Comparison of ENCODE assay signal across 9 mouse cellular contexts in the genomic region with DNA sequence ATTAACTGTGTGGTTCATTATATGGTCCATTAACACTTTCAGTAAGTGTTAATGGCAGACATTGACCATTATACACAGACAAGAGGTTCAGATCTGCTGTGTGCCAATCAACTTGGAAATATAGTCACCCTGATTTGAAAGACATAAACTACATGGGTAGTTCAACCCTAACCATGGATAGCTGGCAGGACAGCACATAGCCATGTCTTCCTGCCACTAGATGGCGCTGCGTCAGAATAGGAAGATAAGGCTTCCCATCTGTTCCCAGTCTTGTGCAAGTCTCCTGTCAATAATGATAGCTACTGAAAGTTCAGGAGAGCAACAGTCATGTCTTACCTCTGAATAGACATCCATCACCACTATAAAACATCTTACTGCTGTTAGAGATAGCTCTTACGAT.
A peak's percentile ranks its signal among the peaks of the same experiment; 100 is the strongest.
DNase-seq lines count a peak whose midpoint lies in the region; ATAC-seq and TF ChIP-seq lines count a peak whose summit lies in the region.
"Had no signal": no experiment of that assay in that cellular context is flagged by ENCODE, and none has a peak within 500 bp of the region (broad histone marks: within the 10 kb centered on the region; RNA-seq: fewer than 3 reads in every experiment).

No protein-coding gene starts in this region.

- H3K36me3 ChIP-seq in C2C12 (ENCODE audit: control insufficient read depth, insufficient read depth), result no peaks in the 10 kb centered on the region
- no peaks in the 10 kb centered on the region for H3K36me3 ChIP-seq in lung, embryonic 14.5 days (ENCODE audit: insufficient read depth)
- H3K36me3 ChIP-seq: heart, embryonic 13.5 days had no signal

- POLR2A ChIA-PET in Patski (lab: Charles Lee), result no interaction called here

- 22% methylated on average over 3 of the region's 3 CpGs for whole genome bisulfite sequencing in lung, embryonic 14.5 days

- H3K27ac ChIP-seq in lung, embryonic 14.5 days (ENCODE audit: low read depth), result no peak overlapping the region
- H3K27ac ChIP-seq: heart, embryonic 13.5 days had no signal

- H3K4me3 ChIP-seq in C2C12 (ENCODE audit: insufficient read depth, poor library complexity, severe bottlenecking), result no peak overlapping the region
- no peak overlapping the region for H3K4me3 ChIP-seq in lung, embryonic 14.5 days (ENCODE audit: low read depth, low read length)
- H3K4me3 ChIP-seq: heart, embryonic 13.5 days had no signal

- H3K79me3 ChIP-seq in C2C12 (ENCODE audit: low read depth), result no peaks in the 10 kb centered on the region

- TF ChIP-seq CTCF in C2C12 (IDR thresholded peaks at IDR 0.05; ENCODE audit: control insufficient read depth, insufficient read depth, insufficient read length), result peak; percentile 19
- peak; percentile 74 for TF ChIP-seq CTCF in Patski (IDR thresholded peaks at IDR 0.05)
- peak; percentile 71 for TF ChIP-seq CTCF in lung, embryonic 14.5 days (IDR thresholded peaks at IDR 0.05; ENCODE audit: low read depth)

- CTCF ChIA-PET in Patski (lab: Charles Lee), result interaction anchor here (0.8 to 3.6 kb wide), 9 partner anchors 10 to 190 kb away, joined by 3 to 30 read pairs (median 4); no protein-coding TSS in a partner anchor

- in situ Hi-C loops in Patski (cut with MboI; ENCODE audit: low pct_unique_long_range_greater_than_20kb), result no loop called here

- ATAC-seq in Patski, result no peak
- ATAC-seq in lung, embryonic 14.5 days (ENCODE audit: insufficient read depth), result no peak

- no peaks in the 10 kb centered on the region for H3K9me3 ChIP-seq in lung, embryonic 14.5 days (ENCODE audit: low read depth, low read length)
- H3K9me3 ChIP-seq: heart, embryonic 13.5 days had no signal

- H3K79me2 ChIP-seq in C2C12 (ENCODE audit: control insufficient read depth, insufficient read depth), result no peaks in the 10 kb centered on the region

- no peak overlapping the region for H3K9ac ChIP-seq in lung, embryonic 14.5 days
- H3K9ac ChIP-seq: heart, embryonic 13.5 days had no signal

- no peak for DNase-seq in Patski (ENCODE audit: low read depth, low spot score)
- DNase-seq in cerebellum, postnatal 25 days, result peak; percentile 56 to 80
- DNase-seq in gastrocnemius, adult 8-10 months (ENCODE audit: low spot score in 2 of 2), result peak; percentile 14 to 28
- DNase-seq in kidney, adult 8-10 months, result peak; percentile 24 to 73
- peak; percentile 80 for DNase-seq in lung, embryonic 14.5 days
- peak; percentile 35 to 60 for DNase-seq in right cerebral cortex, postnatal 10 days (ENCODE audit: low spot score in 2 of 2)
- DNase-seq in Muller cell, postnatal 12 days (ENCODE audit: inconsistent ontology term), result no peak

- H3ac ChIP-seq in C2C12 (ENCODE audit: control insufficient read depth, insufficient read length, low read depth), result no peak overlapping the region

- no peak overlapping the region for H3K4me2 ChIP-seq in lung, embryonic 14.5 days
- H3K4me2 ChIP-seq: heart, embryonic 13.5 days had no signal

- no peaks in the 10 kb centered on the region for H3K4me1 ChIP-seq in lung, embryonic 14.5 days (ENCODE audit: insufficient read depth)

- H3K27me3 ChIP-seq in C2C12 (ENCODE audit: control insufficient read depth, insufficient read depth, insufficient read length) (no peaks in the 10 kb centered on the region), Patski (no peaks in the 10 kb centered on the region)
- H3K27me3 ChIP-seq in lung, embryonic 14.5 days (ENCODE audit: insufficient read depth, low read length), result no peaks in the 10 kb centered on the region
- H3K27me3 ChIP-seq: heart, embryonic 13.5 days had no signal

TF ChIP-seq in C2C12, 6 proteins besides CTCF, POLR2A, EP300 and RAD21:
- TF ChIP-seq USF1 (IDR thresholded peaks at IDR 0.05; ENCODE audit: low read depth) (no peak), FOSL1 (IDR thresholded peaks at IDR 0.05; ENCODE audit: insufficient read depth, low read length, poor library complexity, severe bottlenecking) (no peak), MAX (IDR thresholded peaks at IDR 0.05) (no peak), CEBPB (IDR thresholded peaks at IDR 0.05; ENCODE audit: low read depth) (no peak), MYOG (IDR thresholded peaks at IDR 0.05; ENCODE audit: control insufficient read depth, extremely low read depth, insufficient read length) (no peak), MYOD1 (IDR thresholded peaks at IDR 0.05; ENCODE audit: control insufficient read depth, insufficient read length, low read depth) (no peak)

Comparison
In these comparisons a context has a peak if more than half of its experiments do, and no peak if none do; other contexts are left out.
1. CTCF ChIP-seq: peak in every context shown above with its lines; median percentile 74 in Patski; 71 in lung, embryonic 14.5 days; 19 in C2C12.
2. DNase-seq: peak in cerebellum, postnatal 25 days (2 of 2), gastrocnemius, adult 8-10 months (2 of 2), kidney, adult 8-10 months (2 of 2), lung, embryonic 14.5 days (single experiment) and right cerebral cortex, postnatal 10 days (2 of 2); none in Patski (single experiment) and Muller cell, postnatal 12 days (single experiment).